11 mouse cellular contexts compared by ENCODE assay signal in the genomic region with DNA sequence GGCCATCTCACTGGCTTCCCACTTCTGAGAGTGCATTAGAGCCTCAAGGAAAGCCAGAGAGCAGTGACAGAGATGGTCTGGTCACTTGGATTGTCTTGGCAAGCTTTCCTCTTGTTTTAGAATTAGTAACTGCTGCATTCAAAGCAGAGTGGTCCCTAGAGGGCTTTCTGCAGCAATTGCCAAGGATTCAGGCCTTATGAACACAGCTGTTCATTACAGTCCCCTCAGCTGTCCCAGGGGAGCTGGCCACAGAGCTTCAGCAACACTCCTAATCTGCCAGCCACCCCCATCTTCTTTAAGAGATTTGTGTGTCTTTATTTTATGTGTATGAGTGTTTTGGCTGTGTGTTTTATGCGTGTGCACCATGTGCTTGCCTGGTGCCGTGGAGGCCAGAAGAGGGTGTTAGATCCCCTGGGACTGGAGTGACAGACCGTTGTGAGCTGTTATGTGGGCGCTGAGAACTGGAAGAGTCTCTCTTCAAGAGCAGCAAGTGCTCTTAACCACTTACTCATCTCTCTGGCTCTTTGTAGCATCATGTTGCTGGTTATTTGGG. TPM values are rescaled to one million over a fixed set of nuclear protein-coding genes. Genes with fewer than 3 reads are reported as not detected.
A peak's percentile ranks its signal among the peaks of the same experiment; 100 is the strongest.
DNase-seq lines count a peak whose midpoint lies in the region; ATAC-seq lines count a peak whose summit lies in the region.
"Had no signal": no experiment of that assay in that cellular context is flagged by ENCODE, and none has a peak within 500 bp of the region (broad histone marks: within the 10 kb centered on the region; RNA-seq: fewer than 3 reads in every experiment).

No protein-coding gene starts in this region.

- H3K4me2 ChIP-seq in hindbrain, embryonic 14.5 days (replicated peaks) = no peak overlapping the region
- H3K4me2 ChIP-seq: embryonic facial prominence, embryonic 13.5 days had no signal

- DNase-seq in adrenal gland, postnatal 10 days = peak; percentile 63
- DNase-seq in adrenal gland, adult 8-10 months = no peak
- DNase-seq in ovary, postnatal 10 days (ENCODE audit: low spot score) = peak; percentile 6
- DNase-seq in ovary, postnatal 36 days (ENCODE audit: low spot score) = no peak
- DNase-seq in hindbrain, embryonic 14.5 days (ENCODE audit: low spot score) = peak; percentile 45
- peak; percentile 43 for DNase-seq in mesoderm, embryonic 11.5 days (ENCODE audit: low read depth, low spot score)
- no peak for DNase-seq in natural killer cell, adult 2 months (ENCODE audit: low spot score in 2 of 2)
- DNase-seq in left cerebral cortex, adult 8-10 months (ENCODE audit: low spot score in 2 of 2) = no peak
- DNase-seq: thymus, postnatal 4 days had no signal

- H3K27me3 ChIP-seq in hindbrain, embryonic 14.5 days (ENCODE audit: control insufficient read depth, insufficient read depth, low read length) = no peaks in the 10 kb centered on the region
- H3K27me3 ChIP-seq: embryonic facial prominence, embryonic 13.5 days had no signal

- H3K9me3 ChIP-seq in hindbrain, embryonic 14.5 days (ENCODE audit: control insufficient read depth, low read length) = no peaks in the 10 kb centered on the region
- H3K9me3 ChIP-seq: embryonic facial prominence, embryonic 13.5 days had no signal

- no peak overlapping the region for H3K4me3 ChIP-seq in hindbrain, embryonic 14.5 days (replicated peaks; ENCODE audit: low read length)
- H3K4me3 ChIP-seq: embryonic facial prominence, embryonic 13.5 days; layer of hippocampus, adult 2 months had no signal

- H3K27ac ChIP-seq in hindbrain, embryonic 14.5 days = no peak overlapping the region
- H3K27ac ChIP-seq: embryonic facial prominence, embryonic 13.5 days; layer of hippocampus, adult 2 months had no signal

- no peak overlapping the region for H3K9ac ChIP-seq in hindbrain, embryonic 14.5 days
- H3K9ac ChIP-seq: embryonic facial prominence, embryonic 13.5 days had no signal

- 62% methylated on average over 4 of the region's 4 CpGs for WGBS in hindbrain, embryonic 14.5 days

- no peak for ATAC-seq in hindbrain, embryonic 14.5 days (ENCODE audit: low FRiP score)

- peaks cover 25% of the 10 kb centered on the region for H3K4me1 ChIP-seq in hindbrain, embryonic 14.5 days (replicated peaks; ENCODE audit: control insufficient read depth, insufficient read depth, low read length)

- peaks cover 35% of the 10 kb centered on the region for H3K36me3 ChIP-seq in hindbrain, embryonic 14.5 days (replicated peaks; ENCODE audit: control insufficient read depth, insufficient read depth)

RNA-seq across cellular contexts. Expression of a gene that starts 27.8 kb away (rescaled TPM):
- 10 to 100 TPM; 38.9 to 48.6 TPM for total RNA-seq in adrenal gland, postnatal 10 days (2021)
- total RNA-seq in adrenal gland, adult 8-10 months (2022) = 10 to 100 TPM; 42.2 to 60.3 (median 49.1) TPM
- 95.3 and 101 TPM in 2 replicates for polyA plus RNA-seq in hindbrain, embryonic 14.5 days (2014; fragmentation: Nextera tagmentation; extraction: Ambion mirVana)
- total RNA-seq in left cerebral cortex, adult 8-10 months (2022) = 100 to 1,000 TPM; 200 to 257 (median 222) TPM

Comparison
In these comparisons a context has a peak if more than half of its experiments do, and no peak if none do; other contexts are left out.
1. DNase-seq: peak in adrenal gland, postnatal 10 days (single experiment), ovary, postnatal 10 days (single experiment), hindbrain, embryonic 14.5 days (single experiment) and mesoderm, embryonic 11.5 days (single experiment); none in adrenal gland, adult 8-10 months (single experiment), ovary, postnatal 36 days (single experiment), natural killer cell, adult 2 months (0 of 2) and left cerebral cortex, adult 8-10 months (0 of 2).